Mouse (Mus musculus): ENCODE data around the gene Gm5168.
"Not testable (repeated sequence)": the region's sequence is repeated elsewhere in the genome, so short reads cannot be mapped to it uniquely, and the experiment has no call there.

Gm5168 gene

DNA sequence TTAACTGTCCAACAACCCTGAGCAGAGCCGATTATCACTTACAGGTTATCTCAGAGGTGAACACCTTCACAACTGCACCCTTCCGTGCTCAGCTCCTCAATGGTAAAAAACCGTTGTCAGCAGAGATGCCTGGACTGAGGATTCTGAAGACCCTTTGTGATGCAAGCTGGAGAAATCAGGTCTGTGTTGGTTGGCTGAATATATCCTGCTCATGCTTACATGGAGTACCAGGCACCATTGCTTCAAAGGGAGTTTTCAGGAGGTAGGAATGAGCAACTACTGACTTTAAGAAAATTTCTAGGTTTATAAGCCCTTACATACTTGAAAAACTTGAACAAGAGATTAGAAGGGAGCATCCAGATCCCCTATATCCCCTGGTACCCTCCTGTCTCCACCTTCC lies at the start of gene Gm5168:
Gm5168 (minus strand) TSS at position 101 of the 400 bp plus-strand sequence.
- not testable (repeated sequence) for DNase-seq

Data from cerebellum, postnatal 14 days (tissue).